Mouse (Mus musculus): ENCODE measurements around the gene Uba1y.
"Not testable (repeated sequence)": the region's sequence is repeated elsewhere in the genome, so short reads cannot be mapped to it uniquely, and the experiment has no call there.

Uba1y gene

DNA sequence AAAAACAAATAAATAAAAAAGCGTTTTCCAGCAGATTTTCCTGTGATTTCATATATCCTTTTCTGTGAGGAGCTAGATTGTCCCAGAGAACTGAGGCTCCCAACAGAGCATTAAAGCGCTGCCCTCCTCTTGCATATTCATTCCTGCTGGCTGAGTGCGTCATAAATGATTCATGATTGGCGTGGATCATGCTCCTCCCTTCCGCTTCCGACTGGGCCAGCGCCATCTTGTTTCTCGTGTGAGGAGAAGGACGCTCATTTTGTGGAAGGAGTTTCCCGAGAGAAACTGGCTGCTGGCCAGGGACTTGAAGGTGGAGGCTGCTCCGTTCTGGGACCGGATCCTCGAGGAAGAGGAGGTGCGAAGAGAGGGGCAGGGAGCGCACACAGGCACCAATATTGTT, at the start of gene Uba1y:
TSS of gene Uba1y (plus strand) at position 254 of the 400 bp plus-strand sequence.
- no peak for DNase-seq (ENCODE audit: low spot score)

- not testable (repeated sequence) for DNase-seq (ENCODE audit: low spot score)
These were observed 21.1 kb upstream of the Uba1y start, which contains the start of gene Zfy1 for GRCm38 (mm10) chrY:797309-797708. TSS of gene Zfy1 (minus strand) at chrY:797409.

DNA sequence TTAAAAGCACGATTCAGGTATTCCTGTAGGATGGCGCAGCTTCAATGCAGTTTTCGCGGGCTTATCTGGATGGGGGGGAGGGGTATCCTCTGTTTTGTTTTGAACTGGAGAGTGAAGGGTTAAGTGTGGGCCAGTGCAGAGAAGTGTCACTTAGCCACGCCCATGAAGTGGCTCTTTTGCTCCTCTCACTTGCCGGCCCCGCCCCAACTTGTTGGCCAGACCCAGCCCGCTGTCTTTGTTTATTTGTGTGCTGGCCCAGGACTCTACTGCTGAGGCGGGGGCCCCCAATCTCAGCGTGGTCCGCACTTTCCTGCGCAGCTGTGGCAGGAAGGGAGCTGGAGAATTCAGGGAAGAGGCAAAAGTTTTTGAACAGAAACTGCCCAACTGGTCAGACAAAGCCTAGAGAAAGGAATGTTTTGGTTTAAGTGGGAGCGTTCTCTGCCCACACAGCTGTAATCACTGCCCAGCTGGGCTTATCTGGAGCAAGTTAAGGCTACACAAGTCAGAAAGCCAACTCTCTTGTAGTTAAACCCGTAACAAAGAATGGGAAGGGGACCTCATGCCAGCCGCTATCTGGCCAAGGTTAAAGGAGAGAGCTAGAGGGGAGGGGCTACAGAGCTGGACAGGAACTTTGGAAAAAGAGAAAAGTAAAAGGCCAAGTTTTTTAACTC, 9.3 kb upstream of the Uba1y start:
- DNase-seq (ENCODE audit: low spot score), result no peak

GRCm38 (mm10) chrY:872404-872803, 54.0 kb downstream of the Uba1y start:
- no peak for DNase-seq (ENCODE audit: low spot score)

- no peak for DNase-seq (ENCODE audit: low spot score)
These were observed 54.6 kb downstream of the Uba1y start for GRCm38 (mm10) chrY:872855-873549.

Data from MN1 (cell line).